Mouse (Mus musculus) stomach, embryonic 15.5 days (tissue): Measurements from ENCODE around the gene Sf3b6. TPM values are rescaled to one million over a fixed set of nuclear protein-coding genes. Genes with fewer than 3 reads are reported as not detected.

ENCODE experiments used
- ATAC-seq: fragments of 200-750 bp; cut with Nextera tagmentation; 2 replicates; pipeline ENCODE4 v1.8.0; 2017; ENCODE audit warnings: low read depth, moderate number of reproducible peaks, moderate TSS enrichment; ENCODE audit not compliant: insufficient read depth, low FRiP score
- H3K27ac ChIP-seq: fragments of 300-500 bp; sonication (generic); 2 replicates; pipeline ENCODE4 v1.5.1; 2015; ENCODE audit warnings: mild to moderate bottlenecking, inconsistent platforms
- H3K27me3 ChIP-seq: fragments of 300-500 bp; sonication (generic); replicated peaks from 2 replicates; pipeline ENCODE4 v1.6.1; 2015; ENCODE audit warnings: inconsistent platforms
- H3K36me3 ChIP-seq: fragments of 300-500 bp; sonication (generic); 2 replicates; pipeline ENCODE4 v1.6.1; 2015; ENCODE audit warnings: inconsistent platforms
- H3K4me1 ChIP-seq: fragments of 300-500 bp; sonication (generic); 2 replicates; pipeline ENCODE4 v1.6.1; 2015; ENCODE audit warnings: inconsistent platforms
- H3K4me2 ChIP-seq: fragments of 300-500 bp; sonication (generic); 2 replicates; pipeline ENCODE4 v1.6.1; 2015; ENCODE audit warnings: mild to moderate bottlenecking, inconsistent platforms
- H3K4me3 ChIP-seq: fragments of 300-500 bp; sonication (generic); replicated peaks from 2 replicates; pipeline ENCODE4 v1.5.1; 2015; ENCODE audit warnings: inconsistent platforms
- H3K9ac ChIP-seq: fragments of 300-500 bp; sonication (generic); 2 replicates; pipeline ENCODE4 v1.6.1; 2015; ENCODE audit warnings: inconsistent platforms
- H3K9me3 ChIP-seq: fragments of 300-500 bp; sonication (generic); 2 replicates; pipeline ENCODE4 v1.6.1; 2016; ENCODE audit warnings: inconsistent platforms
- WGBS: fragments of 180-500 bp; shearing (Covaris S2); methylation state at CpG from one replicate; pipeline ENCODE4 v1.1.7; 2015; 5-methylcytosine and 5-hydroxymethylcytosine counted together
- polyA plus RNA-seq: library from polyadenylated mRNA; unstranded; fragments of >200 nt; fragmentation: Nextera tagmentation; extraction: Ambion mirVana; gene quantifications from 2 replicates; pipeline ENCODE4 v1.2.1, GENCODE M21; 2015

Gene Sf3b6
- polyA plus RNA-seq, 1 experiment from 2014 or later, result 267 TPM

DNA sequence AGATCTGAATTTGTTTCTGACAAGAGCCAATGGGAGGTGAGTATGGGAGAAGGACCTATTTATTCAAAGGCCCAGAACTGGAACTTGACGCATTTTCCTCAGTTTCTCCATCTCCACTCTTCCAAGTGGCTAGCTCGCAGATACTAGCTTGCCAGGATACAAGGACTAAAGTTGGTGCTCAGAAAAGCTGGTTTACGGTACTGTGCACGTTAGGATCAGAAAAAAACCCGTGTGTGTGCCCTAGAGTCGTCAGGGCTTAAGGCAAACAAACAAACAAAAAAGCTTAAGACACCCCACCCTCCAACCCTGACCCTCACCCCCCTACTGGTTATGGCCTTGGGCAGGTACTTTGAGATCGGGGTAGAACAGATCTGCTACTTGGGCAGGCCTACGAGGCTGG, 25.1 kb downstream of the Sf3b6 start:
- H3K4me2 ChIP-seq, result 0 out of 2 replicates have a peak overlapping the region, but pooled peaks have one; percentile 48
- H3K36me3 ChIP-seq, result no peaks in the 10 kb centered on the region
- H3K4me1 ChIP-seq, result peaks cover 5% of the 10 kb centered on the region
- ATAC-seq, result no peak
- H3K9ac ChIP-seq, result no peak overlapping the region
- H3K4me3 ChIP-seq, result no peak overlapping the region
- no peak overlapping the region for H3K27ac ChIP-seq
- 83% methylated on average over 8 of the region's 8 CpGs for WGBS
- H3K9me3 ChIP-seq, result no peaks in the 10 kb centered on the region
- H3K27me3 ChIP-seq, result no peaks in the 10 kb centered on the region

DNA sequence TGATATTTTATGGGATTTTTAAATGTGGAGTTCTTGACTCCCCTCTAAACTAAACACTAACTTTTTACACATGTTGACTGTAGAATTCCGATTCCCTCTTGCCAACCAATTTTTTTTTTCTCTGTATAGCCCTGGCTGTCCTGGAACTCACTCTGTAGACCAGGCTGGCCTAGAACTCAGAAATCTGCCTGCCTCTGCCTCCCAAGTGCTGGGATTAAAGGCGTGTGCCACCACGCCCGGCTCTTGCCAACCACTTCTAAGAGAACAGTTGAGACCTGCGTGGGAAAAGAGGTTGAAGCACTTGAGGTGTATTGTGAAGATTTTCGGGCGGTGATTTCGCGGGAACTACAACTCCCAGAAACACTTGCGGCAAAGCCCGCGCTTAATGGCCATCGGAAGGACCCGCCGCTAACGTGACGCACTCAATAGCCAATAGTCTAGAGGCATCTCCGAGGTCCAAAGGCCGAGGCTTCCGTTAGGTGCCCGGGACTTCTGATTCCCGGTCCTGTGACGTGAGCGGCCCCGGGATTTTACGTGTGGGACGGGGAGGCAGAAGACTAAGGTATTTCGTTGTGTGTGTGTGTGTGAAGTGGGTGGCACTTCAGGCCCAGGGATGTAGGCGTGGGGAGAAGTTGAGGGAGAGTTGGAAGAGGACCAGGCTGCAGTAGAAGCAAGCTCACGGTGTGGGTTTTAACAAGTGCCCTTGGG, 25.7 kb downstream of the Sf3b6 start, which contains the start of gene Wdcp:
Gene Wdcp, plus strand, starts transcription at position 414 of the 708 bp plus-strand sequence.
- WGBS, result under 1% methylated on average over 30 of the region's 30 CpGs

DNA sequence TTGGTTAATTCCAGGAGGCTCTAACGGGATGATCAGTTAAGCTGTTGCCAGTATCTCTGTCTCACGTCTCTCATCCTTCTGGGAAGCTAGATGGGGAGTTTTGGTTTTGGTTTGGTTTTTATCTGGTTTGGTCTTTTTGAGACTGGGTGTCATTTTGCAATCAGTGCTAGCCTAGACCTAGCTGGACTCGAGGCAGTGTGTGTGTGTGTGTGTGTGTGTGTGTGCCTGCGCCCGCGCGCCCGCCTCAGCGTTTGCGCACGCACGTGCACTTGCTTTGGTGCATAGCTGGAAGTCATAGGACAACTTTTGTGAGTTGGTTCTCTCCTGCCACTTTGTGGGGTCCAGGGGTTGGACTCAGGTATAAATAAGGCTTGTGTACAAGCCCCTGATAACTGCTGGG, 26.4 kb downstream of the Sf3b6 start:
- Histone ChIP-seq H3K36me3 (no peaks in the 10 kb centered on the region), H3K27ac (0 out of 2 replicates have a peak overlapping the region, but pooled peaks have one; percentile 67), H3K27me3 (no peaks in the 10 kb centered on the region), H3K4me1 (peaks cover 5% of the 10 kb centered on the region), H3K4me2 (peak overlapping the region; percentile 54), H3K9me3 (no peaks in the 10 kb centered on the region), H3K4me3 (peak overlapping the region; percentile 73), H3K9ac (peak overlapping the region; percentile 39; the same call in 1 of the 2 replicates)
- 0% methylated on average over 12 of the region's 12 CpGs for WGBS
- ATAC-seq, result peak; percentile 56; the same call in 1 of the 2 replicates

More for the DNA sequence above, 25.7 kb downstream of the Sf3b6 start, which contains the start of gene Wdcp:
- H3K9me3 ChIP-seq, result no peaks in the 10 kb centered on the region
- H3K9ac ChIP-seq, result peak within 1 kb of the TSS; percentile 39; the same call in 1 of the 2 replicates
- H3K27me3 ChIP-seq, result no peaks in the 10 kb centered on the region
- peak within 1 kb of the TSS; percentile 67; the same call in 1 of the 2 replicates for H3K27ac ChIP-seq
- H3K36me3 ChIP-seq, result no peaks in the 10 kb centered on the region
- ATAC-seq, result peak; percentile 91
- H3K4me2 ChIP-seq, result peak within 1 kb of the TSS; percentile 97
- H3K4me1 ChIP-seq, result peaks cover 5% of the 10 kb centered on the region
- peak within 1 kb of the TSS; percentile 73 for H3K4me3 ChIP-seq

DNA sequence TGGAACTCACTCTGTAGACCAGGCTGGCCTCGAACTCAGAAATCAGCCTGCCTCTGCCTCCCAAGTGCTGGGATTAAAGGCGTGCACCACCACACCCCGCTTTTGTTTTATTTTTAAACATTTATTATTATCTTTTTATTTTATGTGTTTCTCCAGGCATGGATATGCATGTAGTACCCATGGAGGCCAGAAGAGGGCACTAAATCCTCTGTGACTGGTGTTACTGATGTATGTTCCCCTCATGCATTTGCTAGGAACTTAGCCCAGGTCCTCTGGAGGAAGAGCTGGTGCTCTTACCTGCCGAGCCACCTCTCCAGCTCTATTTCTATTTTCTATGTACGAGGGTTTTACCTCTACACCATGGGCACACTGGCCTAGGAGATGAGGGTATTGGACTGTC, 38.8 kb downstream of the Sf3b6 start:
- H3K27ac ChIP-seq, result no peak overlapping the region
- no peak for ATAC-seq
- H3K27me3 ChIP-seq, result no peaks in the 10 kb centered on the region
- no peak overlapping the region for H3K9ac ChIP-seq
- H3K9me3 ChIP-seq, result no peaks in the 10 kb centered on the region
- no peaks in the 10 kb centered on the region for H3K4me1 ChIP-seq
- 0 out of 2 replicates have a peak, but pooled peaks cover 5% of the 10 kb centered on the region for H3K36me3 ChIP-seq
- WGBS, result 94% methylated on average over 5 of the region's 5 CpGs
- no peak overlapping the region for H3K4me2 ChIP-seq
- no peak overlapping the region for H3K4me3 ChIP-seq

DNA sequence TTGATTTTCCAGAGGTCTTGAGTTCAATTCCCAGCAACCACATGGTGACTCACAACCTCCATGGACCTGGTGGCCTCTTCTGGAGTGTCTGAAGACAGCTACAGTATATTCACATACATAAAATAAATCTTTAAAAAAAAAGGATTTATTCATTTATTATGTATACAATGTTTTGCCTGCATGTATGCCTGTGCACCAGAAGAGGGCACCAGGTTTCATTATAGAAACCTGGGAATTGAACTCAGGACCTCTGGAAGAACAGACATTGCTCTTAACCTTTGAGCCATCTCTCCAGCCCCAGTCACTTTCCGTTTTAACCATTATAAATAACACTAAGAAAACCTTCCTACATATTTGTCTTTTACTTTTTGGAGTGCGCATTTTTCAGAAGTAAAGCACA, 39.5 kb downstream of the Sf3b6 start:
- Histone ChIP-seq H3K27ac (no peak overlapping the region), H3K36me3 (0 out of 2 replicates have a peak, but pooled peaks cover 5% of the 10 kb centered on the region), H3K4me2 (no peak overlapping the region), H3K9me3 (no peaks in the 10 kb centered on the region), H3K27me3 (no peaks in the 10 kb centered on the region), H3K4me3 (no peak overlapping the region), H3K4me1 (no peaks in the 10 kb centered on the region), H3K9ac (no peak overlapping the region)
- WGBS, result 92% methylated on average over 2 of the region's 2 CpGs
- ATAC-seq, result no peak

DNA sequence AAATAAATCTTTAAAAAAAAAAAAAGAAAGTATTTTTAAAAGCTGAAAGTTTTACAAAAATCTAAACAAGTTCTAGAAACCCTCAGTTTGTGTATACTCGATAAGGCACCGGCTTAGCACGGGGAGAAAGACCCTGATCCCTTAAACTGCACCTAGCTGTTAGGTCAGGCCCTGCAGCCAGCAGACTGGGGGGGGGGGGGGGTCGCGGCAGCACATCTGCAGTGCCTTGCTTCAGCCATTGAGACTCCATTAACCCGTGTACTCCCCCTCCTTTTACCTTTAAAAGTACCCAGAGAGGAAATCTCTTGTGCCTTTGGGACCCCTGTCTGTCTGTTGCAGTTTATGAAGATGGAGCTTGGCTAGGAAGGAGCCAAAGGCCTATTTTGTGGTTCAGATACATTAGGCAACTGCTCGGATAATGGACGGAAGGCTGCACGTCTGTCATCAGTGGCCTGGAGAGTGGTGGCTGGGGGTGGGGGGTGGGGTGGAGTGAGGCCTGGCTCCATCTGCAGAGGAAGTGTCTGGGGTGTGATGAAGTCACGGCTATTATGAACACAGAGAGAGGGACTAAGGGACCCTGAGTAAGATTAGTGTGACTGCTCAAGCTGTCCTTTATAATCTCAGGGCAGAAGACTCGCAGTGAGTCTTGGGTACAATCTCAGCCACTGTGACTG, 42.0 kb downstream of the Sf3b6 start:
- WGBS, result 47% methylated on average over 11 of the region's 11 CpGs
- Histone ChIP-seq H3K36me3 (0 out of 2 replicates have a peak, but pooled peaks cover 3% of the 10 kb centered on the region), H3K9ac (no peak overlapping the region), H3K4me1 (no peaks in the 10 kb centered on the region), H3K4me3 (no peak overlapping the region), H3K9me3 (no peaks in the 10 kb centered on the region), H3K4me2 (no peak overlapping the region), H3K27ac (no peak overlapping the region), H3K27me3 (no peaks in the 10 kb centered on the region)
- ATAC-seq, result no peak

DNA sequence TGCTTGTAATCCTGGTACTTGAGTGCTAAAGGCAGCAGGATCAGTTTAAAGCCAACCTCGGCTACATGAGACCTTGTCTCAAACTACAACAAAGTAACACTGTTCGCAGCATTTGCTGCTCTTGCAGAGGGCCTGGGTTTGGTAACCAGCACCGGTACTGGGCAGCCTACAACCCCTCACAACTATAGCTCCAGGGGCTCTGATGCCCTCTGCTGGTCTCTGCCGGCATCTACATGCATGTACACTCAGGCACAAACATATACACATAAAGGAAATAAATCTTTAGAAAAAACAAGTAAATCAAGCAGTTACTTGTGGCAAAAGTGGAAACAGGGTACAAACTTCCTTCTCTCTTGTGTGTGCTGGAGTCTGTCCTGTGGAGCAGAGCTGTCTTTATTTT, 45.3 kb downstream of the Sf3b6 start:
- no peak for ATAC-seq
- H3K36me3 ChIP-seq, result no peaks in the 10 kb centered on the region
- no peak overlapping the region for H3K4me2 ChIP-seq
- H3K9ac ChIP-seq, result no peak overlapping the region
- no peak overlapping the region for H3K27ac ChIP-seq
- no peaks in the 10 kb centered on the region for H3K27me3 ChIP-seq
- WGBS, result 92% methylated on average over 4 of the region's 4 CpGs
- H3K4me3 ChIP-seq, result no peak overlapping the region
- no peaks in the 10 kb centered on the region for H3K9me3 ChIP-seq
- no peaks in the 10 kb centered on the region for H3K4me1 ChIP-seq

DNA sequence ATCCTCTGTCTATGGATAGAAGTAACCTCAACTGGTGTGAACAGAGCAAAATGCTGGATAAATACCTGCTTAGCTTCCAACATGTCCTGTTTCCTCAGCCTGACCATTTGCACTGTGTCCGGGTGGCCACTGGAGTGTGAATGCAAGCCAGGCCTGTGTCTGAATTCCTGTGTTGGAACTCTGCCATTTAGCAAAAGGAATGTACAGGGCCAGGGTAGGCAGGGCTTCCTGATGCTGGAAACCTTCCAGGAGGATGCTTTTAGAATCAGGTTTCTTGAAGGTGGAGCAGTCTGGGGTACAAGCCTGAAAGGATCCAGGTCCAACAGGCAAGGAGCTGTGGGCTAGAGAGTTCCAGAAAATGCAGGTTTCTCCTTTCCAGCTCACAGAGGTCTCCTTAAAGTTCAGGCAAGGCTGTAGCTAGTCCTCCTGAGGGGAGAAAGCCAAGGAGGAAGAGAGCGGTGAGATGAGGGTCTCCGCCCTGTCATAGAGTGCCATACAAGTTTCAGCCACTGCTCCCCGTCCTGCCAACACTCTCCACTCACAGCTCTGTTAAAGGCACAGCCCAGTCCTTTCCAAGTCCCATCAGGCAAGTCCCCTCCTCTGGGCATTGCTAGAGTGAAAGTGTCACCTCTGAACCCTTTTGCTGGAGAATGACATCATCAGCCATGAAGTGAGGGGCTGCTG, 46.5 kb downstream of the Sf3b6 start:
- H3K27me3 ChIP-seq, result no peaks in the 10 kb centered on the region
- no peak overlapping the region for H3K9ac ChIP-seq
- H3K27ac ChIP-seq, result no peak overlapping the region
- H3K9me3 ChIP-seq, result no peaks in the 10 kb centered on the region
- H3K36me3 ChIP-seq, result no peaks in the 10 kb centered on the region
- peak; percentile 49; the same call in 1 of the 2 replicates for ATAC-seq
- H3K4me2 ChIP-seq, result no peak overlapping the region
- H3K4me1 ChIP-seq, result no peaks in the 10 kb centered on the region
- no peak overlapping the region for H3K4me3 ChIP-seq
- 58% methylated on average over 4 of the region's 4 CpGs for WGBS

DNA sequence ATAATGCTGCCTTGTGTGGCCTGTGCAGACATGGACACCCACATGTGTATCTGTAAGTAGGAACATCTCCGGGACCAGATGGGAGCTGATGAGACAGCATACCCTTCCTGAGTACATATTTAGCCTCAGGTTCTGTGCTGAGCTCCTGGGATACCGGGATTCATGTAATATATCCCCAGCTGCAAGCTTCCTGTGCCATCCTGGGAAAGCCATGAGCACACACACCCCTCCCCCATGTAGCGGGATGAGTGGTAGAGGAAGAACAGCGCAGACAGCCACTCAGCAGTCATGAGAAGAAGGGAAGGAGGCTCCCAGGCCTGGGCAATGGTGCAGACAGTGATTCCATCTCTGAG, 47.0 kb downstream of the Sf3b6 start:
- H3K27ac ChIP-seq, result no peak overlapping the region

DNA sequence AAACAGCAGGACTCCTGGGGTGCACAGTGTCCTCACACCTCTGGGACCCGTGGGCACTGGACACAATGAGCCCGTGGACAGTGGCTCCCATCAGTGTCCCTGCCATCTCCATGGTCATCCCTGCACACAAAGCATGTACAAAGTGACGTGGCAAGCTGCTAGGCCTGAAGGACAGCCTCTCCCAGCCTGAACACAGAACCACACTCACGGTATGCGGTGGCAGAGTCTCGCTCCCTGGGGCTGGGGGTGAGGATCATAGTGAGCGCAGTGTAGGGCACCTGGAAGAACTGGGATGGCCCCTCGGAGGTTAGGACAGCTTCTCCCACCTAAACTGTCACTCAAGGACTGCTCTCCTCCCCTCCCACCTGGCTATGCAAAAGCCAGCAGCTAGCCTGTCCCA, 51.6 kb downstream of the Sf3b6 start:
- Histone ChIP-seq H3K4me1 (peaks cover 4% of the 10 kb centered on the region; the same call in 1 of the 2 replicates), H3K27me3 (no peaks in the 10 kb centered on the region), H3K4me2 (no peak overlapping the region), H3K4me3 (no peak overlapping the region), H3K9me3 (no peaks in the 10 kb centered on the region), H3K36me3 (no peaks in the 10 kb centered on the region), H3K9ac (no peak overlapping the region), H3K27ac (no peak overlapping the region)
- 82% methylated on average over 8 of the region's 8 CpGs for WGBS
- no peak for ATAC-seq

More for the DNA sequence above, 47.0 kb downstream of the Sf3b6 start:
- H3K4me2 ChIP-seq, result no peak overlapping the region
- WGBS, result 64% methylated on average over 4 of the region's 4 CpGs
- H3K4me1 ChIP-seq, result no peaks in the 10 kb centered on the region
- no peaks in the 10 kb centered on the region for H3K9me3 ChIP-seq
- no peaks in the 10 kb centered on the region for H3K36me3 ChIP-seq
- no peak overlapping the region for H3K9ac ChIP-seq
- H3K4me3 ChIP-seq, result no peak overlapping the region
- ATAC-seq, result no peak
- H3K27me3 ChIP-seq, result no peaks in the 10 kb centered on the region

DNA sequence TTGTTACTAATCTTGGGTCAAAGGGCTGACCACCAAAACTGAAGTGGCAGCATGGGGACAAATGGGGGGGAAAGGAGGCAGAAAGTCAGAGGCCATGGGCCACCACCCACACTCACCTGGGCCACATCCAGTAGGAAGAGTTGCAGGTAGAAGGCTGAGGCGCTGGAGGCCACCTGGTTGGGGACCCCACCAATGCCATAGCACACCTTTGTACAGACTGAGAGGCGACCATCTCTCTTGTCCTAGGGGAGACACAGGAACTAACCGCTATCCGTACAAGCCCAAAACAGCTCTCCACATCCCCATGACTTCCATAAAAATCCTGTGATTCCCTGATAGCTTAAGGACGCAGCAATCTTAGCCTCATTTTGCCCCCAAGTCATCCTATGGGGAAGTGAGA, 53.9 kb downstream of the Sf3b6 start:
- ATAC-seq, result no peak
- Histone ChIP-seq H3K27me3 (no peaks in the 10 kb centered on the region), H3K4me1 (peaks cover 12% of the 10 kb centered on the region), H3K4me2 (no peak overlapping the region), H3K27ac (no peak overlapping the region), H3K9ac (no peak overlapping the region), H3K4me3 (no peak overlapping the region), H3K9me3 (no peaks in the 10 kb centered on the region), H3K36me3 (no peaks in the 10 kb centered on the region)
- WGBS, result 89% methylated on average over 5 of the region's 5 CpGs

DNA sequence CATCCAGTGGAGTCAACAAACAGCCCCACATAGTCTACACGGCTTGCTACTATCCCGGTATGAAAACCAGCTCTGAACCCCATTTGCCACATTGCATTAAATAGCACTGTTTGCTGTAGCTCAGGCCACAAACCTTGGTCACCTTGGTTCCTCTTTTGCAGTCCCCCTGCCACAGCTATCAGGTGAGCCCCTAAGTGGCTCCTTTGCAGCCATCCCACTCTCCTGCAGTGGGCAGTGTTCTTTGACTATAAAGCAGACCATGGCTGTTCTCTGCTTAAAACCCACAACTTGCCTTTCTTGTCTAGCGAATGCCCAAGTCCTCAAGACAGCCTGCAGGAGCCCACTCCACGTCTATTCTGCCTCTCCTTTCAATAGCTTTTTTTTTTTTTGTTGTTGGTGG, 54.9 kb downstream of the Sf3b6 start:
- H3K4me1 ChIP-seq, result peaks cover 12% of the 10 kb centered on the region
- H3K27me3 ChIP-seq, result no peaks in the 10 kb centered on the region
- no peak overlapping the region for H3K4me3 ChIP-seq
- H3K9ac ChIP-seq, result no peak overlapping the region
- no peak overlapping the region for H3K27ac ChIP-seq
- H3K4me2 ChIP-seq, result no peak overlapping the region
- ATAC-seq, result no peak
- H3K9me3 ChIP-seq, result no peaks in the 10 kb centered on the region
- WGBS, result 62% methylated on average over 4 of the region's 4 CpGs
- H3K36me3 ChIP-seq, result no peaks in the 10 kb centered on the region
